Mouse (Mus musculus) ovary, postnatal 14 days (tissue): ENCODE measurements around the gene Copg2.

ENCODE experiments used
- DNase-seq: peaks from one replicate; pipeline ENCODE4 v3.0.0; 2022; ENCODE audit warnings: low spot score

The Copg2 gene

GRCm38 (mm10) chr6:30896195-30896985 is at the start of gene Copg2:
Gene Copg2, minus strand, starts transcription at chr6:30896794.
- peak; percentile 96 for DNase-seq

GRCm38 (mm10) chr6:30939264-30939663 is 42.7 kb upstream of the Copg2 start:
- DNase-seq: no peak

- no peak for DNase-seq
Measured at GRCm38 (mm10) chr6:30922821-30923220, 26.2 kb upstream of the Copg2 start.

GRCm38 (mm10) chr6:30921826-30922225 is 25.2 kb upstream of the Copg2 start:
- DNase-seq: no peak

DNA sequence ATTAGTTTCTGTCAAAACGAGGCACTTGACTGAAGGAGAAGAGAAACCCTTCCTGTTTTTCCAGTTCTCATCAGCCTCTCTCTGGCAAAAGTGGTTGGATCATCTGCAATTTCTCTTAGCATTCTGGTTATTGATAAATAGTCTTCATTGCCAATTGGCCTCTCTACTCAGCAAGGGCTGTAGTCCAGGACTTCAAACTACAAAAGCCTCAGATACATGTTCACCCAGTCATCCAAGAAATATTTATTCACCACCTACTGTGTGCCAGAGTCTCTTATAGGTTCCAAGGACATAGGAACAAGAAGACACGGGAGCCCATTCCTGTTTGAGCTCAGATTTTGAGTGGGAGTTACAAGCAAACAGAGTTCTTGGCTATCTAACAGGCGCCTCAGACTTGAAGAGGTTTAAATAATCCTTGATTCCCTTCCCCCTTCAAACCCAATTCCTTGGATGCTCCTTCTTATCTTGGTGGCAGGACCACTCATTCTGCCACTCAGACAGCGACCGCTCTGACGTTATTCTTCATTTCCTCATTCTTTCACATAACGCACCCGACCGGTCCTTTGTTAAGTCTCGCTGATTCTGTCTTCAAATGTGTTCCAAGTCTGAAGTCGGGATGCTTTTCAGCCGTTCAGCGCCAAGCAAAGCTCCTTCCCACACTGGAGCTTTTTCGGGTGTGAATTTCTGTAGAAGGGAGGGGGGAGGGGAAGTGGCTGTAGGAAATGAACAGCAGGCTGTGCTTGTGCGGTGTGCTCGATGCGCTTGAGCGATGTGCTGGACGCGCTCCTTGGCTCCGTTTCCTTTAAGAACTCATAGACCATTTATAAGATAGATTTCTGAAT is 24.5 kb upstream of the Copg2 start:
- DNase-seq: no peak

DNA sequence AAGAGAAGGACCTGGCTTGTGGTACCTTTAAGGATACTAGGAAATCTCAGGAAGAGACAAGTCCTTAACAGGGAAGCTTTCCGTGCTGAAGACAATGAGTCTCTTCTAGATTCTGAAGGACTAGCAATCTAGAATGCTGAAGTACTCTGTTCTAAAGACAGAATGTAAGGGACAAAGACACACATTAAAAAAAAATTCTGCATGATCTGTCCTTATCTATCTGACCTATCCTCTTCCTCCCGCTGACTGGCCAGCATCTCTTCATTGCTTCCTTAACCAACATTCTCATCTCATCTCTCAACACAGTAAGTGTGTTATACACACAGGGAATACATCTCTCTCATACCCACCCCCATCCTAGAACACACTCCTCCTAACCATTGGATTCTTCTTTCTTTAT is 18.9 kb upstream of the Copg2 start, which contains the start of gene Tsga13:
Tsga13 (minus strand) TSS at position 101 of the 400 bp plus-strand sequence.
- no peak for DNase-seq

DNA sequence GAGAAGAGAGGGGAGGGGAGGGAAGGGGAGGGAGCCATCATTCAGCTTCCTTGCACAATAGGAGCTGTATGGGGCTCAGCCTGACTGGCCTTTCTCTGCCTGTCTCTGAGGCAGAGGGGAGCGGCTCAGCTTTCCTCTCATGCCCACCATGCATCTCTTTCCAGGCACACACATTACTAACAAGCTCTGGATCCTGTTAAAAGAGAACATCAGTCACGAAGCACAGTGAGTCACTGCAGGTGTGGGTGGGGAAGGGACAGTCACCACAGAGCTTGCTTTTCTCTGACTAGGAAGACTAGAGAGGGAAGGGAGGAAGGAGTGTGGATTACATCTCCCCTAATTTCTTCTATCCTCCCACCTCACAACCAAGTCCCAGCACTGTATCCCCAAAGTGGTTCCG is 11.4 kb upstream of the Copg2 start:
- DNase-seq: no peak

GRCm38 (mm10) chr6:30904911-30905310 is 8.3 kb upstream of the Copg2 start:
- DNase-seq: no peak

DNA sequence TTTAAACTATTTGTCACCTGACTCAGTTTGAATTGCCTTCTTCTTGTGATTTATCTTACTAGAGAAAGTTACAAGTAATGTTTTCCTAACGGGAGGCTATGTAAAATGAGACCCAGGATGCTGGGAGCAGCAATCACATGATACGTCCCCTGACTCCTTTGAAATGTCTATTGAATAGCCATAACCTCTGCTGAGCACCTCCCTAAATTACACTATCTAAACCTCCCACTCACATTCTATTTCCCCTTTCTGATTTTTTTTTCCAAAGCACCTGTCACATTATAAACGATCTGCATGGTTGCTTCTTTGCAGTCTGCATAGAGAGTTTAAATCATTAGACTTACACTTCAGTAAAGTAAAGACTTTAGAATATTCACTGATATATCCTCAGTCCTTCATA is 7.4 kb upstream of the Copg2 start:
- no peak for DNase-seq

DNA sequence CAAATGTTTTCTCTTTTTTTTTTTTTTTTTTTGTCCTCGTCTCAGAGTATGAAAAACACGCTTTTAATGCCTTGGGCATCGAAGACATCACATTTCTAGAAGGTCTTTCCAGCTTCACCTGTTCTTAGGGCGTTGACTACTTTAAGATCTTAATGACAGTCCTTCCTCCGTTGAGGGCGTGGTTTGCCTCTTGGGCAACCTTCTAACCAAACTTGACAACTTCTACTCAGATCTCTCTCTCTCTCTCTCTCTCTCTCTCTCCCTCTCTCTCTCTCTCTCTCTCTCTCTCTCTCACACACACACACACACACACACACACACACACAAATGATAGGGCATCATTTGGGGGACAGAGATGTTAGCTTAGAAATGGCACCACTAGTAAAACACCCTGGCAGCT is 926 bp upstream of the Copg2 start:
- no peak for DNase-seq

GRCm38 (mm10) chr6:30896986-30897327 is 363 bp upstream of the Copg2 start:
- DNase-seq: no peak

- DNase-seq: peak; percentile 1
Measured at GRCm38 (mm10) chr6:30895819-30896194, 787 bp downstream of the Copg2 start.

GRCm38 (mm10) chr6:30893081-30893480 is 3.5 kb downstream of the Copg2 start:
- DNase-seq: no peak

GRCm38 (mm10) chr6:30891761-30892160 is 4.8 kb downstream of the Copg2 start:
- DNase-seq: no peak

GRCm38 (mm10) chr6:30884856-30885255 is 11.7 kb downstream of the Copg2 start:
- no peak for DNase-seq

GRCm38 (mm10) chr6:30883491-30883890 is 13.1 kb downstream of the Copg2 start:
- DNase-seq: no peak

DNA sequence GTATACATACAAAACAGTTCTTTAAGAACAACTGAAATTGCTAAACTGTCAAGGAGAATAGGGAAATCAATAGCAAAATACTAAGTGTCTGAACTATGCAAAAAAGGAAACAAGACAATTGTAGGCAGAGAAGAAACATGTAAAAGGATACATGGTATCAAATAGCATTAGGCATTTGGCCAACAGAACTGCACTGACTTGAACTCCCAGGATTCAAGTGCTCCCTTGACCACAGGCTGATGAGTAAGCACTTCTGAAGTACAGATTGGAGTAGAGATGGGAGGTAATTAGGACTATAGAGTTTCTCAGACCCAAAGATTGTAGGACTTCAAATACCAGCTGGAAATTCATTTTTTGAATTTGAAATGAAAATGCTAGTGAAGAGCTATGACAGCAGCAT is 19.9 kb downstream of the Copg2 start:
- no peak for DNase-seq

GRCm38 (mm10) chr6:30866501-30866900 is 30.1 kb downstream of the Copg2 start:
- DNase-seq: no peak

DNA sequence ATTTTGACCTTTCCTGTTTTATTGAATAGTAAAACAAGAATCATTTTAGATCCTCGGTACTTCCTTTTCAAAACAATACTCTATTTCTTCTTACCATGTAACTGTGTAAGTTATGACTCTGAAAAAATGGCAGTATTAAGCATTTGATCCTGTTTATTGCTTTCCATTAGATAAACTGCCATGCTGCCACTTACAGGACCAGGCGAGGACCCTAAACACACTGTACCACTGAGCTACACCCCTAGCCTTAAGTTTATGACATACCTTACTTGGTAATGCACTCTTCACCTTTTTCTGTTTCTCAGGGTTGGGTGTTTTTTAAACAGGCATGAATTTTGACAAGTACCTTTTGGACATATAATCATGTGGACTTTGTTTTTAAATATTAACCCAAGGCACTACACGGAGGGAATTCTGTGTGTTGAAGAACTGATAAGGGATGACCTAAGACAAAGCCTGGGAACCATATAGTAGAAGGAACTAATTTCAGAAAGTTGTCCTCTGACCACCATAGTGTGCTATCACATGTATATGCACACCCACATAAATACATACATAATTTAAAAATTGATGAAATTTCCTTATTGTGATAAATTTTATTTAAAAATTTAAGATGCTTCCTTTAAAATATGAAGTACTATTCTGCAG is 31.4 kb downstream of the Copg2 start:
- no peak for DNase-seq

DNA sequence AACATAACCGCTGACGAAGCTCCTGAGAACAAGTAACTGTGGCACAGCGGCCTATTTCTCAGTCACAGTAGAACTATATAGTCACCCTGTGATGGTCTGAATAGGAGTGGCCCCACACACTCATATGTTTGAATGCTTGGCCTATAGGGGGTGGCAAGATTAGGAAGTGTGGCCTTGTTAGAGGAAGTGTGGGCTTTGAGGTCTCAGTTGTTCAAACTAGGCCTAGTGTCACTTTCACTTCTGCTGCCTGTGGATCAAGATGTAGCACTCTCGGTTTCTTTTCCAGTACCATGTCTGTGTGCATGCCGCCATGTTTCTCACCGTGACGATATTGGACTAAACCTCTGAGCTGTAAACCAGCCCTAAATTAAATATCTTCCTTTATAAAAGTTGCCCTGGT is 40.6 kb downstream of the Copg2 start:
- no peak for DNase-seq

DNA sequence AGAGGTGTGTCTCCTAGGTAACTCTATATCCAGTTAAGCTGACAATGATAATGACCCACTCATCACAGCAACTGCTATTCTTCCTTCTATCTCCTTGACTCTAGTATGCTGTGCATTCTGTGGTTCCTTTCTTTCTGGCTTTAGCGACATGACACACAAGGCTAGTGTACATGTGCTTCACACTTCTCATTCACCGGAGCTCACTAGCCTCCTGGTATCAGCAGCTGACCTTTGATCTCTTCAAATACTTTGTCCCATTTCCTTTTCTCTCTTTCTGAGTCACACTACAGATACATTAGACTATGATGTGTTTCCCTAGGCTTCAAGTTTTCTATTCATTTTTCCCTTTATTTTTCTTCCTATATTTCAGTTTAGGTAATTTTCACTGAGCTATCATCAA is 41.4 kb downstream of the Copg2 start:
- no peak for DNase-seq

DNA sequence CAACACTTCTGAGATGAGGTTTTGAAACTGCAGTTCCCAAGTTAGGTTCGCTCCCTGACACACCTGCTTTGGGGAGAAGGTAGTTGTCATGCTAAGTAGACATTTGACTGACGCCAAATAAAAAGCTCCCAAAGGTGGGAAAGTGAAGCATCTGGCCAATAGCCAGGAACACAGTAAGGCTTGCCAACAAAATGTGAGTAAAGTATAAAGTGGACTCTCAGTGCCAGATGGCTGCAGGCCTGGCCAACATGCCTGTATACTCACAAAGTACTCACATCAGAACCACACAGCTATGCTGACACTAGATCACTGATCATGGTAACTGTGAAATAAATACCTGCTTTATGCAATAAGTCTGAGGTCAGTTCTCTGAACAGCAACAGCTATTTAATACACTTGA is 46.8 kb downstream of the Copg2 start:
- DNase-seq: no peak

DNA sequence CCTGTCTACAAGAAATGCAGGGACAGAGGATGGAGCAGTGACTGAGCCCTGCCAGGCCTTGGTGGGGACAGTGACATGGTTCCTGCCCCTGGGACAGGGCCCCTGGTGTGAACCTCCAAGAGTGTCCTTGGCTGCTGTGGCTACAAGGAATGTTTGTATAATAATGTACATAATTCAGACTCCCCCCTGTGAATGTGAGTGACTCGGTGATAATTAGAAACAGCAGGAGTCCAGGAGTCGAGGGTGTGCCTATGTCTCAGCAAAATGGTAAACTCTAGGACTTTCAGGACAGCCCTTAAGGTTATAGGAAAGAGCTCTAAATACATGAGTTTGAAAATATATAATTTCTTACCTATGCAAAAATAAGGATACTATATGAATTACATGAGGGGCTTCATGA is 64.4 kb downstream of the Copg2 start:
- no peak for DNase-seq
